Mouse (Mus musculus) liver, postnatal 0 days (tissue): ENCODE results near the gene Npr3.

ENCODE experiments used
- CTCF ChIP-seq: sonication (generic); IDR thresholded peaks from 2 replicates; pipeline ENCODE4 v1.5.1; 2016; ENCODE audit warnings: antibody characterized with exemption, low read depth
- EP300 ChIP-seq: IDR thresholded peaks from 2 replicates; pipeline ENCODE4 v1.6.1; 2016; ENCODE audit warnings: antibody characterized with exemption, low read depth, mild to moderate bottlenecking

GRCm38 (mm10) chr15:11881822-11882221 lies 25.3 kb downstream of the Npr3 start:
- TF ChIP-seq CTCF (no peak), EP300 (no peak)
